Mouse (Mus musculus) 416B (cell line): ENCODE results near the gene Klf1.
"Not testable (repeated sequence)": the region's sequence is repeated elsewhere in the genome, so short reads cannot be mapped to it uniquely, and the experiment has no call there.

ENCODE experiments used
- DNase-seq: peaks from one replicate; pipeline ENCODE4 v3.0.0; 2011; ENCODE audit warnings: low read depth

The Klf1 gene

GRCm38 (mm10) chr8:84907493-84907892, 5.8 kb downstream of the Klf1 start:
- peak; percentile 39 for DNase-seq

- DNase-seq, result not testable (repeated sequence)
Measured at GRCm38 (mm10) chr8:84907979-84908378, 6.3 kb downstream of the Klf1 start.

- DNase-seq, result peak; percentile 99
Measured at GRCm38 (mm10) chr8:84908421-84909161, 6.9 kb downstream of the Klf1 start, which contains the start of gene Dnase2a. Gene Dnase2a (plus strand): TSS chr8:84908560.

GRCm38 (mm10) chr8:84909162-84909767, 7.5 kb downstream of the Klf1 start:
- no peak for DNase-seq

GRCm38 (mm10) chr8:84909949-84910348, 8.2 kb downstream of the Klf1 start:
- peak; percentile 46 for DNase-seq

GRCm38 (mm10) chr8:84910551-84910950, 8.8 kb downstream of the Klf1 start:
- no peak for DNase-seq

- DNase-seq, result no peak
Measured at GRCm38 (mm10) chr8:84911854-84912253, 10.1 kb downstream of the Klf1 start.

GRCm38 (mm10) chr8:84912391-84912790, 10.7 kb downstream of the Klf1 start:
- no peak for DNase-seq

GRCm38 (mm10) chr8:84912895-84913501, 11.3 kb downstream of the Klf1 start:
- DNase-seq, result no peak

GRCm38 (mm10) chr8:84913502-84913900, 11.8 kb downstream of the Klf1 start:
- DNase-seq, result no peak

- peak; percentile 66 for DNase-seq
Measured at GRCm38 (mm10) chr8:84913960-84914359, 12.2 kb downstream of the Klf1 start.

GRCm38 (mm10) chr8:84915269-84915668, 13.5 kb downstream of the Klf1 start:
- no peak for DNase-seq

- DNase-seq, result no peak
Measured at GRCm38 (mm10) chr8:84917781-84918180, 16.1 kb downstream of the Klf1 start.

- no peak for DNase-seq
Measured at GRCm38 (mm10) chr8:84918646-84919045, 16.9 kb downstream of the Klf1 start.

GRCm38 (mm10) chr8:84921596-84921995, 19.9 kb downstream of the Klf1 start:
- DNase-seq, result peak; percentile 52

GRCm38 (mm10) chr8:84925557-84925956, 23.8 kb downstream of the Klf1 start:
- DNase-seq, result no peak

- DNase-seq, result no peak
Measured at GRCm38 (mm10) chr8:84927513-84927912, 25.8 kb downstream of the Klf1 start.

- peak; percentile 57 for DNase-seq
Measured at GRCm38 (mm10) chr8:84928456-84929306, 27.0 kb downstream of the Klf1 start.

GRCm38 (mm10) chr8:84930582-84930981, 28.9 kb downstream of the Klf1 start:
- DNase-seq, result no peak

- no peak for DNase-seq
Measured at GRCm38 (mm10) chr8:84933767-84934559, 32.2 kb downstream of the Klf1 start.

GRCm38 (mm10) chr8:84934860-84935259, 33.1 kb downstream of the Klf1 start:
- no peak for DNase-seq
